Mouse (Mus musculus): ENCODE measurements around the gene Magi2.

GRCm38 (mm10) chr5:20062011-20062410 is 835.2 kb downstream of the Magi2 start:
- TF ChIP-seq CTCF (IDR thresholded peaks at IDR 0.05; ENCODE audit: borderline replicate concordance, control insufficient read depth, extremely low read depth, insufficient read depth, low read length, poor library complexity) (no peak), POLR2A (IDR thresholded peaks at IDR 0.05; ENCODE audit: control insufficient read depth, extremely low read depth, insufficient read depth, low read length, poor library complexity) (no peak)

Data from thymus, adult 2 months (tissue).